Mouse (Mus musculus) MEL (cell line): ENCODE measurements around the gene Ank2. TPM values are rescaled to one million over a fixed set of nuclear protein-coding genes. Genes with fewer than 3 reads are reported as not detected.

Experiments used
- DNase-seq: peaks from one replicate; pipeline ENCODE4 v3.0.0; 2011; ENCODE audit warnings: low read depth, low spot score
- H3K27ac ChIP-seq: 2 replicates; pipeline ENCODE4 v1.5.1; 2012; ENCODE audit warnings: low read depth, mild to moderate bottlenecking, control low read depth, low read length, moderate library complexity; ENCODE audit not compliant: control insufficient read depth
- H3K27me3 ChIP-seq, 2 experiments: fragments of 150-350 bp in 1 of 2; sonication (generic) in 1 of 2; 2 replicates each; pipeline ENCODE4 v1.6.1; 2012; ENCODE audit warnings: low read length in 2 of 2, mild to moderate bottlenecking in 2 of 2, improper control_type of control experiment in 1 of 2, moderate library complexity in 1 of 2; ENCODE audit not compliant: insufficient read depth in 2 of 2, control insufficient read depth in 1 of 2
- H3K36me3 ChIP-seq, 2 experiments: 2 replicates each; pipeline ENCODE4 v1.6.1; 2012 to 2014; ENCODE audit warnings: low read length in 2 of 2, improper control_type of control experiment in 1 of 2, inconsistent platforms in 1 of 2, mild to moderate bottlenecking in 1 of 2; ENCODE audit not compliant: insufficient read depth in 2 of 2, control insufficient read depth in 1 of 2
- H3K4me1 ChIP-seq, 2 experiments: fragments of 150-350 bp in 1 of 2; sonication (generic) in 1 of 2; 2 replicates each; pipeline ENCODE4 v1.6.1; 2012; ENCODE audit warnings: low read length in 2 of 2, improper control_type of control experiment in 1 of 2, mild to moderate bottlenecking in 1 of 2; ENCODE audit not compliant: insufficient read depth in 2 of 2, control insufficient read depth in 1 of 2
- H3K4me3 ChIP-seq, 2 experiments: fragments of 150-350 bp in 1 of 2; sonication (generic) in 1 of 2; 2 replicates each; pipeline ENCODE4 v1.5.1; 2012; ENCODE audit warnings: low read depth in 2 of 2, low read length in 2 of 2, mild to moderate bottlenecking in 2 of 2, moderate library complexity in 2 of 2, control low read depth in 1 of 2, improper control_type of control experiment in 1 of 2; ENCODE audit not compliant: control insufficient read depth in 1 of 2, insufficient read depth in 1 of 2
- H3K79me2 ChIP-seq: 2 replicates; pipeline ENCODE4 v1.6.1; 2012; ENCODE audit warnings: mild to moderate bottlenecking, low read length, moderate library complexity; ENCODE audit not compliant: control insufficient read depth, poor library complexity, insufficient read depth
- H3K9ac ChIP-seq: 2 replicates; pipeline ENCODE4 v1.6.1; 2012; ENCODE audit warnings: low read depth, mild to moderate bottlenecking, control low read depth, low read length, moderate library complexity; ENCODE audit not compliant: control insufficient read depth, poor library complexity, severe bottlenecking
- H3K9me3 ChIP-seq: fragments of 150-350 bp; sonication (generic); replicated peaks from 2 replicates; pipeline ENCODE4 v1.6.1; 2012; ENCODE audit warnings: mild to moderate bottlenecking, low read length, improper control_type of control experiment, moderate library complexity; ENCODE audit not compliant: insufficient read depth
- BHLHE40 ChIP-seq: IDR thresholded peaks from 2 replicates; pipeline ENCODE4 v1.6.1; 2012; ENCODE audit warnings: low read depth, mild to moderate bottlenecking, inconsistent platforms, low read length, improper control_type of control experiment, borderline replicate concordance
- CHD1 ChIP-seq: IDR thresholded peaks from 2 replicates; pipeline ENCODE4 v1.6.1; 2012; ENCODE audit warnings: low read depth, mild to moderate bottlenecking, inconsistent platforms, low read length, improper control_type of control experiment
- CHD2 ChIP-seq: IDR thresholded peaks from 2 replicates; pipeline ENCODE4 v1.6.1; 2011; ENCODE audit warnings: low read length, improper control_type of control experiment
- CTCF ChIP-seq, 3 experiments: IDR thresholded peaks in 2 of 3; conservative IDR thresholded peaks in 1 of 3; 2 replicates each; pipeline ENCODE4 v1.5.1; 2011 to 2012; ENCODE audit warnings: low read length in 3 of 3, low read depth in 2 of 3, mild to moderate bottlenecking in 2 of 3, improper control_type of control experiment in 1 of 3, inconsistent platforms in 1 of 3, mixed read lengths in 1 of 3, moderate library complexity in 1 of 3; ENCODE audit not compliant: control insufficient read depth in 1 of 3, insufficient read depth in 1 of 3, poor library complexity in 1 of 3, severe bottlenecking in 1 of 3
- E2F4 ChIP-seq: IDR thresholded peaks from 2 replicates; pipeline ENCODE4 v1.6.1; 2011; ENCODE audit warnings: low read depth, low read length, improper control_type of control experiment, borderline replicate concordance
- ELF1 ChIP-seq: IDR thresholded peaks from 2 replicates; pipeline ENCODE4 v1.6.1; 2014; ENCODE audit warnings: low read depth, mild to moderate bottlenecking, inconsistent platforms, low read length, improper control_type of control experiment, moderate library complexity
- ETS1 ChIP-seq: IDR thresholded peaks from 2 replicates; pipeline ENCODE4 v1.6.1; 2012; ENCODE audit warnings: low read depth, mild to moderate bottlenecking, inconsistent platforms, low read length, improper control_type of control experiment, moderate library complexity
- GABPA ChIP-seq: IDR thresholded peaks from 2 replicates; pipeline ENCODE4 v1.6.1; 2012; ENCODE audit warnings: low read depth, mild to moderate bottlenecking, inconsistent platforms, low read length, improper control_type of control experiment, moderate library complexity
- GATA1 ChIP-seq: IDR thresholded peaks from 2 replicates; pipeline ENCODE4 v1.6.1; 2011; ENCODE audit warnings: low read depth, low read length, improper control_type of control experiment
- HCFC1 ChIP-seq: IDR thresholded peaks from 2 replicates; pipeline ENCODE4 v1.6.1; 2012; ENCODE audit warnings: low read depth, mild to moderate bottlenecking, inconsistent platforms, low read length, improper control_type of control experiment, moderate library complexity
- JUND ChIP-seq: IDR thresholded peaks from 2 replicates; pipeline ENCODE4 v1.6.1; 2011; ENCODE audit warnings: low read depth, mild to moderate bottlenecking, improper control_type of control experiment, low read length
- MEF2A ChIP-seq: IDR thresholded peaks from 2 replicates; pipeline ENCODE4 v1.6.1; 2014; ENCODE audit warnings: low read depth, mild to moderate bottlenecking, inconsistent platforms, low read length, improper control_type of control experiment; ENCODE audit not compliant: poor library complexity, insufficient replicate concordance, severe bottlenecking; ENCODE audit errors: extremely low read depth
- MXI1 ChIP-seq: IDR thresholded peaks from 2 replicates; pipeline ENCODE4 v1.6.1; 2011; ENCODE audit warnings: mild to moderate bottlenecking, low read depth, low read length, improper control_type of control experiment
- MYB ChIP-seq: IDR thresholded peaks from 2 replicates; pipeline ENCODE4 v1.6.1; 2011; ENCODE audit warnings: mild to moderate bottlenecking, low read depth, low read length, improper control_type of control experiment
- NELFE ChIP-seq: IDR thresholded peaks from 2 replicates; pipeline ENCODE4 v1.6.1; 2011; ENCODE audit warnings: low read depth, low read length, improper control_type of control experiment
- POLR2AphosphoS2 ChIP-seq: IDR thresholded peaks from 2 replicates; pipeline ENCODE4 v1.6.1; 2011; ENCODE audit warnings: low read length, improper control_type of control experiment
- RCOR1 ChIP-seq: IDR thresholded peaks from 2 replicates; pipeline ENCODE4 v1.6.1; 2012; ENCODE audit warnings: low read depth, mild to moderate bottlenecking, inconsistent platforms, low read length, improper control_type of control experiment
- TAL1 ChIP-seq: IDR thresholded peaks from 2 replicates; pipeline ENCODE4 v1.6.1; 2012; ENCODE audit warnings: mild to moderate bottlenecking, inconsistent platforms, low read length, moderate library complexity, mixed read lengths
- UBTF ChIP-seq: IDR thresholded peaks from 2 replicates; pipeline ENCODE4 v1.6.1; 2012; ENCODE audit warnings: low read depth, mild to moderate bottlenecking, inconsistent platforms, low read length, improper control_type of control experiment, moderate library complexity, borderline replicate concordance; ENCODE audit not compliant: insufficient read depth
- ZKSCAN1 ChIP-seq: IDR thresholded peaks from 2 replicates; pipeline ENCODE4 v1.6.1; 2012; ENCODE audit warnings: low read depth, mild to moderate bottlenecking, inconsistent platforms, low read length, improper control_type of control experiment, moderate library complexity
- ZMIZ1 ChIP-seq: IDR thresholded peaks from 2 replicates; pipeline ENCODE4 v1.6.1; 2012; ENCODE audit warnings: low read depth, mild to moderate bottlenecking, inconsistent platforms, low read length, improper control_type of control experiment, moderate library complexity
- polyA plus RNA-seq, 2 experiments: library from polyadenylated mRNA; stranded (reverse) in 1 of 2; unstranded in 1 of 2; fragments of >175 nt in 1 of 2; fragments of >200 nt in 1 of 2; gene quantifications; 2 replicates each; pipeline versions ENCODE4 v1.2.1 to v1.2.4; 2012; ENCODE audit warnings: low replicate concordance in 2 of 2, low read depth in 1 of 2; ENCODE audit not compliant: insufficient read length in 2 of 2, insufficient read depth in 1 of 2, missing spikeins in 1 of 2
- total RNA-seq: library from RNA; depleted of rRNA; stranded (reverse); fragments of 300-350 nt; gene quantifications from 2 replicates; pipeline ENCODE4 v1.2.3, GENCODE M21; 2012

Ank2 gene
- total and polyA plus RNA-seq, 3 experiments = 2.7 to 4.5 TPM; not detected in 1

- H3K27ac ChIP-seq = no peak overlapping the region
- no peak overlapping the region for H3K4me3 ChIP-seq
- no peaks in the 10 kb centered on the region for H3K4me1 ChIP-seq
- no peaks in the 10 kb centered on the region for H3K79me2 ChIP-seq
- no peak overlapping the region for H3K9ac ChIP-seq
- no peaks in the 10 kb centered on the region for H3K36me3 ChIP-seq
- H3K27me3 ChIP-seq = no peaks in the 10 kb centered on the region
- DNase-seq = no peak
- no peak for TF ChIP-seq MXI1
- TF ChIP-seq RCOR1 = no peak
- no peak for TF ChIP-seq TAL1
- no peak for TF ChIP-seq JUND
- TF ChIP-seq, all 39 proteins: peak for 0
- H3K9me3 ChIP-seq = no peaks in the 10 kb centered on the region
Measured at GRCm38 (mm10) chr3:126944838-126945237, 554.3 kb downstream of the Ank2 start.

- Histone ChIP-seq H3K27ac (no peak overlapping the region), H3K9ac (no peak overlapping the region), H3K27me3 (no peaks in the 10 kb centered on the region), H3K4me1 (no peaks in the 10 kb centered on the region), H3K9me3 (no peaks in the 10 kb centered on the region), H3K79me2 (no peaks in the 10 kb centered on the region), H3K4me3 (no peak overlapping the region), H3K36me3 (no peaks in the 10 kb centered on the region)
- no peak for DNase-seq
- TF ChIP-seq BHLHE40 (no peak), NELFE (no peak)
Measured at GRCm38 (mm10) chr3:126944081-126944480, 555.1 kb downstream of the Ank2 start.

GRCm38 (mm10) chr3:126940452-126940851 lies 558.7 kb downstream of the Ank2 start:
- DNase-seq = no peak
- Histone ChIP-seq H3K4me1 (no peaks in the 10 kb centered on the region), H3K36me3 (no peaks in the 10 kb centered on the region), H3K9ac (no peak overlapping the region), H3K27ac (no peak overlapping the region), H3K79me2 (no peaks in the 10 kb centered on the region), H3K27me3 (no peaks in the 10 kb centered on the region), H3K4me3 (no peak overlapping the region), H3K9me3 (no peaks in the 10 kb centered on the region)
- TF ChIP-seq CHD2 = no peak
- TF ChIP-seq UBTF = no peak
- TF ChIP-seq ZKSCAN1 = no peak
- no peak for TF ChIP-seq NELFE
- TF ChIP-seq TAL1 = no peak
- TF ChIP-seq GATA1 = no peak
- no peak for TF ChIP-seq GABPA
- TF ChIP-seq HCFC1 = no peak
- no peak for TF ChIP-seq E2F4
- TF ChIP-seq ZMIZ1 = no peak
- no peak for TF ChIP-seq ETS1
- no peak for TF ChIP-seq MYB
- TF ChIP-seq MEF2A = no peak
- TF ChIP-seq CHD1 = no peak
- TF ChIP-seq RCOR1 = no peak
- TF ChIP-seq BHLHE40 = no peak
- no peak for TF ChIP-seq CTCF (IDR thresholded peaks at IDR 0.05 in 2 of 3, conservative IDR thresholded peaks at IDR 0.05 in 1 of 3; ENCODE audit: control insufficient read depth in 1 of 3, insufficient read depth in 1 of 3, low read depth in 2 of 3, low read length in 3 of 3, poor library complexity in 1 of 3, severe bottlenecking in 1 of 3)
- TF ChIP-seq ELF1 = no peak
- no peak for TF ChIP-seq POLR2AphosphoS2
